23 mouse cellular contexts compared by ENCODE assay signal in genomic region chr1:133059592-133059991, GRCm38 (mm10). TPM values are rescaled to one million over a fixed set of nuclear protein-coding genes. Genes with fewer than 3 reads are reported as not detected.
DNase-seq lines count a peak whose midpoint lies in the region; ATAC-seq and TF ChIP-seq lines count a peak whose summit lies in the region.
"Had no signal": no experiment of that assay in that cellular context is flagged by ENCODE, and none has a peak within 500 bp of the region (broad histone marks: within the 10 kb centered on the region; RNA-seq: fewer than 3 reads in every experiment).

No protein-coding gene starts in this region.

- no peak for TF ChIP-seq CTCF in cerebellum, adult 2 months (IDR thresholded peaks at IDR 0.05; ENCODE audit: borderline replicate concordance, insufficient read depth, low read depth, low read length)
- no peak for TF ChIP-seq CTCF in lung, embryonic 14.5 days (IDR thresholded peaks at IDR 0.05; ENCODE audit: low read depth)

- H3K9me3 ChIP-seq in heart, embryonic 13.5 days: 0 out of 2 replicates have a peak, but pooled peaks cover 5% of the 10 kb centered on the region
- H3K9me3 ChIP-seq in lung, embryonic 14.5 days (ENCODE audit: low read depth, low read length): no peaks in the 10 kb centered on the region
- H3K9me3 ChIP-seq: embryonic facial prominence, embryonic 15.5 days; G1E; heart, embryonic 10.5 days; hindbrain, embryonic 13.5 days had no signal

- 84% methylated on average over 2 of the region's 2 CpGs for WGBS in cerebellum, adult 2 months
- 31% methylated on average over 2 of the region's 2 CpGs for WGBS in heart, embryonic 13.5 days
- 19% methylated on average over 2 of the region's 2 CpGs for WGBS in lung, embryonic 14.5 days

- no peak overlapping the region for H3K4me2 ChIP-seq in heart, embryonic 13.5 days
- no peak overlapping the region for H3K4me2 ChIP-seq in lung, embryonic 14.5 days
- H3K4me2 ChIP-seq: embryonic facial prominence, embryonic 15.5 days; hindbrain, embryonic 13.5 days had no signal

- H3K36me3 ChIP-seq in heart, embryonic 13.5 days: peaks cover 30% of the 10 kb centered on the region
- H3K36me3 ChIP-seq in lung, embryonic 14.5 days (ENCODE audit: insufficient read depth): no peaks in the 10 kb centered on the region
- H3K36me3 ChIP-seq: G1E had no signal

- H3K4me3 ChIP-seq in cerebellum, adult 2 months (replicated peaks; ENCODE audit: insufficient read depth, low read depth, low read length): no peak overlapping the region
- H3K4me3 ChIP-seq in heart, embryonic 13.5 days: no peak overlapping the region
- no peak overlapping the region for H3K4me3 ChIP-seq in lung, embryonic 14.5 days (ENCODE audit: low read depth, low read length)
- H3K4me3 ChIP-seq: embryonic facial prominence, embryonic 15.5 days; erythroblast, embryonic 14.5 days; heart, embryonic 10.5 days; hindbrain, embryonic 13.5 days had no signal

- no peaks in the 10 kb centered on the region for H3K27me3 ChIP-seq in cerebellum, adult 2 months (ENCODE audit: control insufficient read depth, insufficient read depth, low read length)
- no peaks in the 10 kb centered on the region for H3K27me3 ChIP-seq in heart, embryonic 13.5 days (replicated peaks)
- H3K27me3 ChIP-seq in lung, embryonic 14.5 days (ENCODE audit: insufficient read depth, low read length): no peaks in the 10 kb centered on the region
- H3K27me3 ChIP-seq: embryonic facial prominence, embryonic 15.5 days; hindbrain, embryonic 13.5 days had no signal

- H3K4me1 ChIP-seq in cerebellum, adult 2 months (ENCODE audit: control insufficient read depth, insufficient read depth, low read length): peaks cover 4% of the 10 kb centered on the region
- H3K4me1 ChIP-seq in heart, embryonic 13.5 days: peaks cover 43% of the 10 kb centered on the region
- H3K4me1 ChIP-seq in lung, embryonic 14.5 days (ENCODE audit: insufficient read depth): no peaks in the 10 kb centered on the region

- peak overlapping the region; percentile 13; the same call in 1 of the 2 replicates for H3K27ac ChIP-seq in cerebellum, adult 2 months (ENCODE audit: insufficient read depth, low read length)
- 0 out of 2 replicates have a peak overlapping the region, but pooled peaks have one; percentile 59 for H3K27ac ChIP-seq in heart, embryonic 13.5 days (replicated peaks)
- H3K27ac ChIP-seq in lung, embryonic 14.5 days (ENCODE audit: low read depth): 0 out of 2 replicates have a peak overlapping the region, but pooled peaks have one; percentile 20
- H3K27ac ChIP-seq: embryonic facial prominence, embryonic 15.5 days; hindbrain, embryonic 13.5 days; hindbrain, postnatal 0 days had no signal

- ATAC-seq in heart, embryonic 13.5 days (ENCODE audit: extremely low read depth, insufficient number of reproducible peaks, low FRiP score, low TSS enrichment): no peak
- ATAC-seq in lung, embryonic 14.5 days (ENCODE audit: insufficient read depth): no peak
- ATAC-seq: CD4-positive, CD25-positive, alpha-beta regulatory T cell, adult 4 months; forebrain, embryonic 16.5 days; hindbrain, postnatal 0 days had no signal

- no peak overlapping the region for H3K9ac ChIP-seq in heart, embryonic 13.5 days
- no peak overlapping the region for H3K9ac ChIP-seq in lung, embryonic 14.5 days
- H3K9ac ChIP-seq: embryonic facial prominence, embryonic 15.5 days; hindbrain, embryonic 13.5 days had no signal

- DNase-seq in cerebellum, adult 2 months: no peak
- no peak for DNase-seq in cerebellum, adult 9-10 months
- DNase-seq in heart, adult 9 months (ENCODE audit: low spot score in 2 of 2): no peak
- no peak for DNase-seq in lung, embryonic 14.5 days
- DNase-seq in lung, adult 18-20 months: no peak
- DNase-seq in adrenal gland, postnatal 25 days: no peak
- DNase-seq: adrenal gland, adult 8-10 months; B cell, adult 2 months; cerebellum, adult 11-12 months; cerebellum, postnatal 10 days; embryo, embryonic 11 days; gastrocnemius, postnatal 14 days; heart, adult 11 months; heart, postnatal 10 days had no signal

- no peak for TF ChIP-seq POLR2A in cerebellum, adult 2 months (IDR thresholded peaks at IDR 0.05; ENCODE audit: borderline replicate concordance, insufficient read depth, low read length)

RNA-seq across cellular contexts. Expression of gene Pik3c2b, which starts 14.1 kb away (rescaled TPM):
- polyA plus RNA-seq in cerebellum, adult 2 months (2012; rRNA removed): 12.9 and 15.5 TPM in 2 replicates
- polyA plus RNA-seq in heart, embryonic 13.5 days (2015; fragmentation: Nextera tagmentation; extraction: Ambion mirVana): 8.5 and 9.5 TPM in 2 replicates
- 7.1 TPM in 2 replicates for polyA plus RNA-seq in lung, embryonic 14.5 days (2014; fragmentation: Nextera tagmentation; extraction: Ambion mirVana)
- total RNA-seq in adrenal gland, postnatal 25 days (2021): 7.9 and 8.3 TPM in 2 replicates
- polyA plus RNA-seq: G1E had no signal

RNA-seq across cellular contexts. Expression of gene Mdm4, which starts 29.2 kb away (rescaled TPM):
- polyA plus RNA-seq in cerebellum, adult 2 months (2012; rRNA removed): 76.2 and 77.8 TPM in 2 replicates
- 19.2 and 23.4 TPM in 2 replicates for polyA plus RNA-seq in heart, embryonic 13.5 days (2015; fragmentation: Nextera tagmentation; extraction: Ambion mirVana)
- 43.4 and 49.5 TPM in 2 replicates for polyA plus RNA-seq in lung, embryonic 14.5 days (2014; fragmentation: Nextera tagmentation; extraction: Ambion mirVana)
- total RNA-seq in adrenal gland, postnatal 25 days (2021): 91.6 and 115 TPM in 2 replicates
